Mouse (Mus musculus) colon, adult 2 months (tissue): ENCODE data around the gene Zbed4. TPM values are rescaled to one million over a fixed set of nuclear protein-coding genes. Genes with fewer than 3 reads are reported as not detected.

ENCODE experiments used
- polyA plus RNA-seq: library from polyadenylated mRNA; depleted of rRNA; stranded (reverse); fragments of >200 nt; gene quantifications from 2 replicates; pipeline ENCODE4 v1.2.3, GENCODE M21; 2012; rRNA removed

Gene Zbed4
- polyA plus RNA-seq, result 3.9 and 5.7 TPM in 2 replicates

GRCm38 (mm10) chr15:88751564-88752402, at the start of gene Zbed4:
Gene Zbed4, plus strand, starts transcription at chr15:88751660.

DNA sequence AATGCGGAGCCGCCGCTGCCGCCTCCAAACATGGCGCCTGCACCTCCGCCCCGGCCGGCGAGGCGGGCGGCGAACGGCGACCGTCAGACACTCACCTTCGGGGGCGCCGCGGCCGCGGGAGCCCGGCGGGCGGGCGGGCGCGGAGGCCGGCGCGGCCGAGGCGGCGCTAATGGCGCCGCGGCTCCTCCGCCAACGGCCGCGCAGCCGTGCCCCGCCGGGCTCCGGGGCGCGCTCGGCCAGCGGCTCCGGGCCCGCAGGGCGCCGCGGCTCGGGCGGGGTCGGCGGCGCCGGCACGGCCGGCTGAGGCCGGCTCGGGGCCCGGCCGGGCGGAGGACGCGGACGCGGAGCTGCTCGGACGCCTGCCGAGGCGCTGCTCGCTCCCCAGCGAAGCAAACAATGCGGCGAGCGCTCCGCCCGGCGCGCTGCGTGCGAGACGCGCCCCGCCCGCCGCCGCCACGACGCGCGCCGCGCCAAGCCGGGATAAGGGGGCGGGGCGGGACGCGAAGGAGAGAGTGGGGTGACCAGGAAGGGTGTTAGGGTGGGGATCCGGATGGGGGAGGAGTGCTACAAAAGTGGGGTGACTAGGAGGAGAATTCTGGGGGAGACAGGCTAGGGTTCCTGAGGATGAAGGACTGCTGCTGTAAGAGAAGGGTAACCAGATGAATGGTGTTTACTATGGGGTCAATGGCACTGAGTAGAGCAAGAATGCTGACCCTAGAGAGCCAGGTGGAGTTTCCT, 17.5 kb upstream of the Zbed4 start, which contains the start of gene Brd1:
Gene Brd1 (minus strand): TSS at position 400 of the 738 bp plus-strand sequence.

DNA sequence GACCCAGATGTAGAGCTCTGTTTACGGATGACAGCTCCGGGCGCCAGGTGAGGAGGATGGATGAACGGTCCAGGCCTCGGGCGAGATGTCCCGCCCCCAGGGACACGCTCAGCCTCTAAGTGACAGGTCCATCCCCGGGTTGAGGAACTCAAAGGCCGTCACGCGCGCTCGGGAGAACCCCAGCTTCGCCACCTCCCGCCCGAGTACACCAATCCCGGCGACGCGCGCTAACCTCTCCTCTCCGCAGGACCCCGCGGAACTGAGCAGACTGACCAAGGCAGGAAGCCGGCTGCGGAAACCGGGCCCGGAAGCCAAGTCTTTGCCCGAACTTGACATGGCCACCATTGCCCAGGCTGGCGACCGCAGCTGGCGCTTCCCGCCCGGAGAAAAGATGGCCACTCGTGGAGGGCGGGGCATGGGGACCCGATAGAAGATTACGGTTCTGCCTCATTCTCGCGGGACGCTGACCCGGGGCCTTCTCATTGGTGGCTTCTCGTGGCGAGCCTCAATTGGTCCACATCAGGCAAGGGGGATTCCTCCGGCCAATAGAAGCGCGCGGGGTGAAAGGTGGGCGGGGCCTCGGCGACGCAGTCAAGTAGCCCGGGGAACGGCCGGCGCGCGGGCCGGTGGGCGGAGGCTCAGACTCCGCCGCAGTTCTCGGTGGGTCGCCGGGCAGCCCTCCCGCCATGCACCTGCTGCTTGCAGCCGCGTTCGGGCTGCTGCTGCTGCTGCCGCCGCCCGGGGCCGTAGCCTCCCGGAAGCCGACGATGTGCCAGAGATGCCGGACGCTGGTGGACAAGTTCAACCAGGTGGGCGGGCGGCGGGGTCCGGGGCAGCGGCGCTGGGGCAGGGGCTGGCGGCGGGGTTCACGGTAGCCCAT, 67.8 kb downstream of the Zbed4 start, which contains the start of the genes Alg12 and Creld2:
Gene Alg12 (minus strand): TSS at position 293 of the 880 bp plus-strand sequence.
Gene Creld2 (plus strand): TSS at position 621 of the 880 bp plus-strand sequence.

Other genes starting within 250 kb of the Zbed4 start
- not detected in 2 replicates for gene Zdhhc25, start 151.4 kb upstream of the Zbed4 start, polyA plus RNA-seq
- gene Brd1, start 17.4 kb upstream of the Zbed4 start, polyA plus RNA-seq, result 14.6 and 18.1 TPM in 2 replicates
- 22.3 and 22.6 TPM in 2 replicates for gene Alg12, start 67.7 kb downstream of the Zbed4 start, polyA plus RNA-seq
- 49.6 and 56.6 TPM in 2 replicates for gene Creld2, start 68.0 kb downstream of the Zbed4 start, polyA plus RNA-seq
- 77.2 and 79.2 TPM in 2 replicates for gene Pim3, start 110.5 kb downstream of the Zbed4 start, polyA plus RNA-seq
- not detected in 2 replicates for gene Ttll8, start 202.8 kb downstream of the Zbed4 start, polyA plus RNA-seq
- not detected in 2 replicates for gene Mlc1, start 227.3 kb downstream of the Zbed4 start, polyA plus RNA-seq
- not detected in 2 replicates for gene Mov10l1, start 231.2 kb downstream of the Zbed4 start, polyA plus RNA-seq